Mouse (Mus musculus) small intestine, adult 2 months (tissue): ENCODE measurements at regions not wholly inside any gene's neighbourhood (a gene's known extent, or its start where the extent isn't known, plus 50 kb on each side); places are given as distances from the start of the nearest gene placed in this dataset.

Source experiments
- CTCF ChIP-seq: fragments of 200-500 bp; IDR thresholded peaks from 2 replicates; pipeline ENCODE4 v1.5.1; 2012; ENCODE audit warnings: low read depth, mild to moderate bottlenecking, control low read depth, inconsistent platforms, low read length, moderate library complexity, mixed read lengths; ENCODE audit not compliant: insufficient replicate concordance, insufficient read length; ENCODE audit errors: extremely low read depth
- POLR2A ChIP-seq: fragments of 200-500 bp; IDR thresholded peaks from 2 replicates; pipeline ENCODE4 v1.6.1; 2012; ENCODE audit warnings: low read depth, mild to moderate bottlenecking, control low read depth, inconsistent platforms, low read length, moderate library complexity

DNA sequence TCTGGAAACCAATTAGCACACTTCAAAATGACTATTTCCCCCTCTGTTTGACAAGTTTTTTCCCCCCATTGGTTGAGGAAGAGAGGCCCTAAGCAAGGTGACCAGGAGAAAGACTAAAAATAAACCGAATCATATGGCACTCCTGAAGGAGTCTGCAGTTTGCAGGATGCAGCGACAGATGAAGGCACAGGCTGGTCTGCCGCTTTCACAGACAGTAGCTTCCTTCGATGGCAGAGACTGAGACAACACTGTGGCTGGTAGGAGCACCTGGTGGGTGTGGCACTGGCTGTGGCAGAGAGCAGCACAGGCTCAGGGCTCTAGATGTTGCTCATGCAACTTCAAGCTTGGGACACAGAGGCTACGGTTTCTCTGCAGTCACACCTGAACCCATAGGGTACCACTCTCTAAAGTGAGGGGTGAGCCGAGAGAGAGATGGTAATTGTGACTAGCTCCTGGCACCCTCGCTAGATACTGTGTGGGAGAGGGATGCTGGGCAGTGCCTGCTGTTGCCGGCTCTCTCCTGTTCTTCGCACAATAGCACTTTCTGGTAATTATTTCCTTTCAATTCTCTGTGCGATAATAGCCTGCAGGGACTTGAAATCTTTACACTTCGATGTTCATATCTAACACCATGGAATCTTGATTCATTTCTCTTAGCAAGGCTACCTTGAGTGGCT, 88.7 kb upstream of the Myt1l start:
- TF ChIP-seq POLR2A (no peak), CTCF (no peak)
